8 mouse cellular contexts compared by ENCODE assay signal in genomic region chr3:103172615-103173014, GRCm38 (mm10). TPM values are rescaled to one million over a fixed set of nuclear protein-coding genes. Genes with fewer than 3 reads are reported as not detected.
DNase-seq lines count a peak whose midpoint lies in the region; ATAC-seq and TF ChIP-seq lines count a peak whose summit lies in the region.

No protein-coding gene starts in this region.

- no peak for ATAC-seq in lung, embryonic 14.5 days (ENCODE audit: insufficient read depth)
- ATAC-seq in embryonic facial prominence, embryonic 15.5 days (ENCODE audit: insufficient number of reproducible peaks, low FRiP score, low TSS enrichment, low read depth), result no peak
- no peak for ATAC-seq in limb, embryonic 14.5 days (ENCODE audit: low FRiP score, low read depth)
- no peak for ATAC-seq in stomach, embryonic 15.5 days (ENCODE audit: insufficient read depth, low FRiP score, low read depth)

- peak; percentile 40 for DNase-seq in lung, embryonic 14.5 days
- DNase-seq in lung, postnatal 25 days (ENCODE audit: low spot score), result no peak
- DNase-seq in limb, embryonic 14.5 days (ENCODE audit: low spot score), result no peak
- no peak for DNase-seq in right cerebral cortex, postnatal 14 days
- DNase-seq in ovary, adult 18-20 months (ENCODE audit: low spot score), result no peak
- no peak for DNase-seq in left cerebral cortex, adult 18-20 months (ENCODE audit: low spot score in 2 of 2)

- H3K36me3 ChIP-seq in lung, embryonic 14.5 days (ENCODE audit: insufficient read depth), result peaks cover 44% of the 10 kb centered on the region
- peaks cover 44% of the 10 kb centered on the region for H3K36me3 ChIP-seq in embryonic facial prominence, embryonic 15.5 days
- peaks cover 44% of the 10 kb centered on the region for H3K36me3 ChIP-seq in limb, embryonic 14.5 days (ENCODE audit: control insufficient read depth, insufficient read depth, low read length)
- peaks cover 18% of the 10 kb centered on the region for H3K36me3 ChIP-seq in stomach, embryonic 15.5 days

- TF ChIP-seq POLR2A in limb, embryonic 14.5 days (IDR thresholded peaks at IDR 0.05; ENCODE audit: borderline replicate concordance, extremely low read depth, insufficient read depth, insufficient read length), result no peak

- H3K4me2 ChIP-seq in lung, embryonic 14.5 days, result peak overlapping the region; percentile 79
- peak overlapping the region; percentile 67 for H3K4me2 ChIP-seq in embryonic facial prominence, embryonic 15.5 days (replicated peaks)
- peak overlapping the region; percentile 62 for H3K4me2 ChIP-seq in limb, embryonic 14.5 days (replicated peaks; ENCODE audit: low read depth, low read length, severe bottlenecking)
- peak overlapping the region; percentile 69 for H3K4me2 ChIP-seq in stomach, embryonic 15.5 days

- no peaks in the 10 kb centered on the region for H3K27me3 ChIP-seq in lung, embryonic 14.5 days (ENCODE audit: insufficient read depth, low read length)
- no peaks in the 10 kb centered on the region for H3K27me3 ChIP-seq in embryonic facial prominence, embryonic 15.5 days
- H3K27me3 ChIP-seq in limb, embryonic 14.5 days (ENCODE audit: control insufficient read depth, insufficient read depth, low read length), result no peaks in the 10 kb centered on the region
- no peaks in the 10 kb centered on the region for H3K27me3 ChIP-seq in stomach, embryonic 15.5 days (replicated peaks)

- no peak for TF ChIP-seq CTCF in lung, embryonic 14.5 days (IDR thresholded peaks at IDR 0.05; ENCODE audit: low read depth)

- 21% methylated on average over 5 of the region's 5 CpGs for WGBS in lung, embryonic 14.5 days
- WGBS in embryonic facial prominence, embryonic 15.5 days, result 34% methylated on average over 5 of the region's 5 CpGs
- WGBS in limb, embryonic 14.5 days, result 55% methylated on average over 5 of the region's 5 CpGs
- 20% methylated on average over 5 of the region's 5 CpGs for WGBS in stomach, embryonic 15.5 days

- peaks cover 8% of the 10 kb centered on the region for H3K4me1 ChIP-seq in lung, embryonic 14.5 days (ENCODE audit: insufficient read depth)
- peaks cover 6% of the 10 kb centered on the region for H3K4me1 ChIP-seq in embryonic facial prominence, embryonic 15.5 days
- H3K4me1 ChIP-seq in limb, embryonic 14.5 days (ENCODE audit: control insufficient read depth, insufficient read depth, low read length), result peaks cover 9% of the 10 kb centered on the region; the same call in 1 of the 2 replicates
- peaks cover 6% of the 10 kb centered on the region; the same call in 1 of the 2 replicates for H3K4me1 ChIP-seq in stomach, embryonic 15.5 days

- H3K4me3 ChIP-seq in lung, embryonic 14.5 days (ENCODE audit: low read depth, low read length), result peak overlapping the region; percentile 91
- peak overlapping the region; percentile 89 for H3K4me3 ChIP-seq in embryonic facial prominence, embryonic 15.5 days (replicated peaks)
- H3K4me3 ChIP-seq in limb, embryonic 14.5 days (replicated peaks; ENCODE audit: low read length), result peak overlapping the region; percentile 89
- peak overlapping the region; percentile 78 for H3K4me3 ChIP-seq in stomach, embryonic 15.5 days (replicated peaks)

- H3K9me3 ChIP-seq in lung, embryonic 14.5 days (ENCODE audit: low read depth, low read length), result no peaks in the 10 kb centered on the region
- no peaks in the 10 kb centered on the region for H3K9me3 ChIP-seq in embryonic facial prominence, embryonic 15.5 days (replicated peaks)
- no peaks in the 10 kb centered on the region for H3K9me3 ChIP-seq in limb, embryonic 14.5 days (ENCODE audit: control insufficient read depth, low read length)
- no peaks in the 10 kb centered on the region for H3K9me3 ChIP-seq in stomach, embryonic 15.5 days

- H3K27ac ChIP-seq in lung, embryonic 14.5 days (ENCODE audit: low read depth), result no peak overlapping the region
- H3K27ac ChIP-seq in embryonic facial prominence, embryonic 15.5 days (replicated peaks), result no peak overlapping the region; the same call in 1 of the 2 replicates
- no peak overlapping the region for H3K27ac ChIP-seq in limb, embryonic 14.5 days (replicated peaks; ENCODE audit: low read depth, low read length)
- no peak overlapping the region for H3K27ac ChIP-seq in stomach, embryonic 15.5 days

- peak overlapping the region; percentile 91 for H3K9ac ChIP-seq in lung, embryonic 14.5 days
- peak overlapping the region; percentile 88 for H3K9ac ChIP-seq in embryonic facial prominence, embryonic 15.5 days
- peak overlapping the region; percentile 83 for H3K9ac ChIP-seq in limb, embryonic 14.5 days (ENCODE audit: low read depth, low read length, severe bottlenecking)
- H3K9ac ChIP-seq in stomach, embryonic 15.5 days, result peak overlapping the region; percentile 80; the same call in 1 of the 2 replicates

RNA-seq across cellular contexts. Expression of gene Bcas2, which starts 1.2 kb away (rescaled TPM):
- polyA plus RNA-seq in lung, embryonic 14.5 days (2014; fragmentation: Nextera tagmentation; extraction: Ambion mirVana), result 190 and 192 TPM in 2 replicates
- polyA plus RNA-seq in embryonic facial prominence, embryonic 15.5 days (2015; fragmentation: Nextera tagmentation; extraction: Ambion mirVana), result 170 and 178 TPM in 2 replicates
- polyA plus RNA-seq in limb, embryonic 14.5 days (2012; rRNA removed), result 99.9 and 155 TPM in 2 replicates
- polyA plus RNA-seq in limb, embryonic 14.5 days (2014; fragmentation: Nextera tagmentation; extraction: Ambion mirVana), result 161 and 163 TPM in 2 replicates
- 199 and 207 TPM in 2 replicates for polyA plus RNA-seq in stomach, embryonic 15.5 days (2015; fragmentation: Nextera tagmentation; extraction: Ambion mirVana)
- 10 to 100 TPM; 64.8 to 68.3 TPM for total RNA-seq in left cerebral cortex, adult 18-20 months (2021)
